Mouse (Mus musculus): ENCODE data around the gene Gm14322. TPM values are rescaled to one million over a fixed set of nuclear protein-coding genes. Genes with fewer than 3 reads are reported as not detected.
"Not testable (repeated sequence)": the region's sequence is repeated elsewhere in the genome, so short reads cannot be mapped to it uniquely, and the experiment has no call there.

The Gm14322 gene
- 10 to 100 TPM; 41.5 to 42.0 TPM for total RNA-seq (2021)
- long read RNA-seq, transcript Gm14322-203 (6 exons, 744 nt) = major isoform, 7 of 43 reads
- long read RNA-seq, partial matches to known transcripts = 10 of 43 reads
- long read RNA-seq, other reads (novel, unspliced or antisense) = 26 of 43 reads

DNA sequence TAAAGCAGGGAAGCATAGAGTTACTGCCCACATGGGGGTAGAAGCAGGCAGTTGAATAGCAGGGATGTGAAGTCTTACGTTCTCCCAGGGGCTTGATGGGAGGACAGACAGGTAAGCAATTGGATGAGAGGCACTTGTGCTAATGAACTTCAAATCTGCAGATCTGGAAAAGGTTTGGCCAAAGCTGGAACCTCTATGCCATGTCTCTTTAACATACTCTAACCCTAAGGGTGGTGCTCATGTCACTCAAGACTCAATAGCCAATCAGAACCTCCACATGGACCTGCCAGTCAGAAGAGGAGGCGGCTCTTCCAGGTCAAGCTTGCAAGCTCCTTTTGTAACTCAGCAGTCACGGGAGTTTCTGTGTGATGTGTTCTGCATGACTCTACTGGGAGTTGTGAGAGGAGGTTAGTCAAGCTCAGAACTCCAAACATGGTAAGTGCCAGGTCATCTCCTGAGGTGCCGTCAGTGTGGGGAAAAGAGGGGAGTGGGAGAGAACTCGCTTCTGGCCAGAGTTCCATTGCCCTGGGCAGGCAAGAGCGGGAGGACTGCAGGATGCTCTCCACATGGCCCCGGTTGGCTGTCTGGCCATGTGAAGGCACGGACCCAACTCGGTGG, at the start of gene Gm14322:
TSS of gene Gm14322 (plus strand) at position 348 of the 618 bp plus-strand sequence.
- peak; percentile 56 to 86 for DNase-seq (ENCODE audit: low spot score in 2 of 2)

DNA sequence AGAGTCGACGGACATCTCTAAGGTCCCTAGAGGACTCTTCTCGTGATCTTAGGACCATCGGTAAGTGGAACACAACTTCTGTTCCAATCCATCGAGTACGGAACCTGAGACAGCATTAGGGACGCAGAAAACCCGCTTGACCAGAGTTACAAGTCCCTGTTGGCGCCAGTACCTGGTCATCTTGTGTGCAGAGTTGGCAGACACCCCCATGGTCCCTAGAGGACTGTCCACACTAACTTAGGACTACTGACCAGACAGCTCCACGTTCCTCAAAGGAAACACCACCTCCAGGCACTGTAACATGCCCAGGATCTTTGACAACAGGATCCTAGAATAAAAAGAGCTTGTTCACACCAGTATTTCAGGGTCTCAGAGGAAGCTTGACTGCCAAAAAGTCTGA, 17.6 kb upstream of the Gm14322 start:
- not testable (repeated sequence) for DNase-seq (ENCODE audit: low spot score in 2 of 2)

DNA sequence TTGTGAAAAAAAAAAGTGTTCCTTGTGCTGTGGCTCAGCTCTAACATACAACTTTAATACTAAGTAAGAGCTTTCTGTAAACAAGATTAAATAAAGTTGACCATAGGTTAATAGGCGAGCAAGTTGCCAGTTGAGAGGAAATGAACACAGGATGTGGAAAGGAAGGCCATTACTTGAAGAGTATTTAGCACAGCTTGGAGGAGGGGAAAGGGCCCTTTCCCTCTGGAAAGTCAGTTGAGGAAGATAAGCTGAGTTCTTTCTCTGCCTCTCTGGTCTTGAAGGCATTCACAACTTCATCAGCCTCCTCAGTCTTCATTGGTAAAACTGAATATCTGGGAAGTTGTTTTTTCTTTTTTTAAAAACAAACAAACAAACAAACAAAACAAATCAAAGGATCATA, 28.3 kb downstream of the Gm14322 start:
- DNase-seq (ENCODE audit: low spot score in 2 of 2) = not testable (repeated sequence)

DNA sequence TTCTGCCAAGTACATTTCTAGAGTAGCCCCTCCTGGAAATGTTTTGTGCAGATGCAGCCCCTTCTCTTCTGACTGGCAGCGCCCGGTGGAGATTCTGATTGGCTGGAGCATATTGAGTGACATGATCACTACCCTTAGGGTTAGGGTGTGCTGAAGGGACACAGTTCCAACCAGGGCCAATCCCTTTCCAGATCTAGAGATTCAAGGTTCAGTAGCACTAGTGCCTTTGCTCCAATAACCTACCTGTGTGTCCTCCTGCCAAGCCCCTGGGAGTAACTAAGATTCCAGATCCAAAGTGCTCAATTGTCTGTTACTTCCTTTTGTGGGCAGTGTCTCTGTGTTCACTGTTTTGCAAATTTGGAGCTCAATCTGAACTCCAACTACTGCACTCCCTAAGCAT, 47.1 kb downstream of the Gm14322 start:
- not testable (repeated sequence) for DNase-seq (ENCODE audit: low spot score in 2 of 2)

Other genes starting within 250 kb of the Gm14322 start
- gene Gm14406, start 181.1 kb upstream of the Gm14322 start, total RNA-seq (2021) = under 1 TPM in 1 of 2 experiments, not detected in 1; 0.86 TPM
- gene Gm14325, start 81.0 kb downstream of the Gm14322 start, total RNA-seq (2021) = 100 to 1,000 TPM; 130 to 162 TPM
- 1 to 10 TPM; 4.6 to 7.8 TPM for gene Gm14327, start 137.8 kb downstream of the Gm14322 start, total RNA-seq (2021)
- 1 to 10 TPM in 1 of 2 experiments, under 1 TPM in 1; 0.86 to 2.0 TPM for gene Zfp972, start 166.3 kb downstream of the Gm14322 start, total RNA-seq (2021)
- 10 to 100 TPM; 54.9 to 59.3 TPM for gene Gm14326, start 198.0 kb downstream of the Gm14322 start, total RNA-seq (2021)

Measured in layer of hippocampus, adult 18-20 months (tissue).